Mouse (Mus musculus) small intestine, adult 2 months (tissue): Measurements from ENCODE around the gene Sgms1. TPM values are rescaled to one million over a fixed set of nuclear protein-coding genes. Genes with fewer than 3 reads are reported as not detected.

Experiments used
- H3K27ac ChIP-seq: fragments of 200-500 bp; 2 replicates; pipeline ENCODE4 v1.5.1; 2012; ENCODE audit warnings: low read depth, low read length, control low read depth, inconsistent platforms; ENCODE audit not compliant: insufficient read depth
- H3K27me3 ChIP-seq: fragments of 200-500 bp; 2 replicates; pipeline ENCODE4 v1.6.1; 2012; ENCODE audit warnings: mild to moderate bottlenecking, moderate library complexity, low read length, inconsistent platforms; ENCODE audit not compliant: control insufficient read depth, insufficient read depth
- H3K36me3 ChIP-seq: fragments of 200-500 bp; 2 replicates; pipeline ENCODE4 v1.6.1; 2012; ENCODE audit warnings: mild to moderate bottlenecking, low read length, control low read depth, inconsistent platforms; ENCODE audit not compliant: control insufficient read depth, insufficient read depth
- H3K4me1 ChIP-seq: fragments of 200-500 bp; 2 replicates; pipeline ENCODE4 v1.6.1; 2012; ENCODE audit warnings: low read length, inconsistent platforms, mixed read lengths; ENCODE audit not compliant: control insufficient read depth, insufficient read depth, insufficient read length
- H3K4me3 ChIP-seq: fragments of 200-500 bp; 2 replicates; pipeline ENCODE4 v1.5.1; 2012; ENCODE audit warnings: low read depth, mild to moderate bottlenecking, control low read depth, inconsistent platforms, low read length, moderate library complexity
- CTCF ChIP-seq: fragments of 200-500 bp; IDR thresholded peaks from 2 replicates; pipeline ENCODE4 v1.5.1; 2012; ENCODE audit warnings: low read depth, mild to moderate bottlenecking, control low read depth, inconsistent platforms, low read length, moderate library complexity, mixed read lengths; ENCODE audit not compliant: insufficient replicate concordance, insufficient read length; ENCODE audit errors: extremely low read depth
- POLR2A ChIP-seq: fragments of 200-500 bp; IDR thresholded peaks from 2 replicates; pipeline ENCODE4 v1.6.1; 2012; ENCODE audit warnings: low read depth, mild to moderate bottlenecking, control low read depth, inconsistent platforms, low read length, moderate library complexity
- WGBS: fragments of 180-500 bp; shearing (Covaris S2); methylation state at CpG from one replicate; pipeline ENCODE4 v1.1.7; 2018; 5-methylcytosine and 5-hydroxymethylcytosine counted together
- polyA plus RNA-seq: library from polyadenylated mRNA; depleted of rRNA; stranded (reverse); fragments of >200 nt; gene quantifications from 2 replicates; pipeline ENCODE4 v1.2.3, GENCODE M21; 2012

Sgms1 gene
- polyA plus RNA-seq, 1 experiment, result 7.5 TPM

GRCm38 (mm10) chr19:32210450-32211292 lies 178.8 kb downstream of the Sgms1 start:
- Histone ChIP-seq H3K27ac (peak overlapping the region; percentile 58), H3K27me3 (no peaks in the 10 kb centered on the region), H3K4me3 (peak overlapping the region; percentile 71), H3K36me3 (no peaks in the 10 kb centered on the region), H3K4me1 (peaks cover 20% of the 10 kb centered on the region; the same call in 1 of the 2 replicates)
- 16% methylated on average over 34 of the region's 34 CpGs for WGBS
- TF ChIP-seq CTCF, result no peak
- TF ChIP-seq POLR2A, result peak; percentile 37; the same call in 1 of the 2 replicates

GRCm38 (mm10) chr19:32210099-32210449 lies 179.4 kb downstream of the Sgms1 start:
- H3K4me1 ChIP-seq, result peaks cover 18% of the 10 kb centered on the region; the same call in 1 of the 2 replicates
- TF ChIP-seq POLR2A, result no peak
- TF ChIP-seq CTCF, result no peak
- no peaks in the 10 kb centered on the region for H3K36me3 ChIP-seq
- H3K4me3 ChIP-seq, result peak overlapping the region; percentile 71
- 54% methylated on average over 5 of the region's 5 CpGs for WGBS
- no peaks in the 10 kb centered on the region for H3K27me3 ChIP-seq
- H3K27ac ChIP-seq, result peak overlapping the region; percentile 48; the same call in 1 of the 2 replicates

- 25% methylated on average over 12 of the region's 12 CpGs for WGBS
- H3K4me1 ChIP-seq, result no peaks in the 10 kb centered on the region; the same call in 1 of the 2 replicates
Measured at GRCm38 (mm10) chr19:32202131-32203114, 187.1 kb downstream of the Sgms1 start.

GRCm38 (mm10) chr19:32199861-32200574 lies 189.5 kb downstream of the Sgms1 start:
- WGBS, result 84% methylated on average over 4 of the region's 4 CpGs
- Histone ChIP-seq H3K4me1 (peaks cover 2% of the 10 kb centered on the region; the same call in 1 of the 2 replicates), H3K36me3 (no peaks in the 10 kb centered on the region), H3K4me3 (no peak overlapping the region), H3K27ac (no peak overlapping the region), H3K27me3 (no peaks in the 10 kb centered on the region)
- TF ChIP-seq CTCF, result no peak
- no peak for TF ChIP-seq POLR2A

More at GRCm38 (mm10) chr19:32202131-32203114, 187.1 kb downstream of the Sgms1 start:
- H3K27ac ChIP-seq, result 0 out of 2 replicates have a peak overlapping the region, but pooled peaks have one; percentile 6
- no peaks in the 10 kb centered on the region for H3K27me3 ChIP-seq
- no peaks in the 10 kb centered on the region for H3K36me3 ChIP-seq
- no peak overlapping the region for H3K4me3 ChIP-seq
- TF ChIP-seq CTCF (peak; percentile 10; the same call in 1 of the 2 replicates), POLR2A (no peak)

GRCm38 (mm10) chr19:32199133-32199532 lies 190.4 kb downstream of the Sgms1 start:
- H3K4me1 ChIP-seq, result peaks cover 5% of the 10 kb centered on the region; the same call in 1 of the 2 replicates
- WGBS, result 99% methylated on average over 5 of the region's 5 CpGs
- TF ChIP-seq POLR2A (no peak), CTCF (no peak)

GRCm38 (mm10) chr19:32198494-32199106 lies 190.9 kb downstream of the Sgms1 start:
- H3K27me3 ChIP-seq, result no peaks in the 10 kb centered on the region
- WGBS, result 96% methylated on average over 7 of the region's 7 CpGs
- no peak overlapping the region for H3K4me3 ChIP-seq
- H3K36me3 ChIP-seq, result no peaks in the 10 kb centered on the region
- TF ChIP-seq CTCF, result peak; percentile 21; the same call in 1 of the 2 replicates
- no peak for TF ChIP-seq POLR2A
- H3K4me1 ChIP-seq, result peaks cover 7% of the 10 kb centered on the region; the same call in 1 of the 2 replicates
- H3K27ac ChIP-seq, result no peak overlapping the region

More at GRCm38 (mm10) chr19:32199133-32199532, 190.4 kb downstream of the Sgms1 start:
- H3K27ac ChIP-seq, result no peak overlapping the region
- no peak overlapping the region for H3K4me3 ChIP-seq
- no peaks in the 10 kb centered on the region for H3K27me3 ChIP-seq
- H3K36me3 ChIP-seq, result no peaks in the 10 kb centered on the region
